Mouse (Mus musculus) kidney, adult 2 months (tissue): Measurements from ENCODE around the gene Vmn1r122.
"Not testable (repeated sequence)": the region's sequence is repeated elsewhere in the genome, so short reads cannot be mapped to it uniquely, and the experiment has no call there.

Experiments used
- CTCF ChIP-seq: fragments of 200-500 bp; conservative IDR thresholded peaks from 2 replicates; pipeline ENCODE4 v1.5.1; 2011; ENCODE audit warnings: low read depth, mild to moderate bottlenecking, control low read depth, low read length, moderate library complexity, mixed read lengths; ENCODE audit not compliant: insufficient read depth, insufficient read length
- POLR2A ChIP-seq: fragments of 200-500 bp; IDR thresholded peaks from one replicate; pipeline ENCODE4 v1.6.1; 2011; ENCODE audit warnings: low read depth, low read length, control low read depth

DNA sequence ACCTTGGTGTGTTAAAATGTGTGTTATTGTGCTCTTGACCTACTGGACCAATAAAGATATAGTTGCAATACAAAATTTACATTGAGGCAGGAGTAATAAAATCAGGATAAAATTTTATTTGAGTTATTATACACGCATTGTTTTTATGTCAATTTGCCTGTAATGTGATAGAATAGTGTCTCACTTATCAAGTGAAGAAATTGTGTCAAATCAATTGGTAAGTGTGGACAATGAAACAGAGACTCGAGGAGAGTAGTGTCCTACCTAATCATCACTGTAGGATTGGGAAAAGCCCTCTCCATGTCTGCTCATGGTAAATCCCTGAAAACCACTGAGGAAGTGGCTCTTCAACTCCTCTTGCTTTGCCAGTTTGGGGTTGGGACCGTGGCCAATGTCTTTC is 28.0 kb upstream of the Vmn1r122 start, which contains the start of gene Vmn1r123:
- TF ChIP-seq CTCF, POLR2A: not testable (repeated sequence)
